Mouse (Mus musculus) kidney, embryonic 16.5 days (tissue): Measurements from ENCODE around the gene Itgav. TPM values are rescaled to one million over a fixed set of nuclear protein-coding genes. Genes with fewer than 3 reads are reported as not detected.

ENCODE experiments used
- ATAC-seq: fragments of 200-750 bp; cut with Nextera tagmentation; 2 replicates; pipeline ENCODE4 v1.8.0; 2017; ENCODE audit warnings: moderate TSS enrichment; ENCODE audit not compliant: low FRiP score, low TSS enrichment
- H3K27ac ChIP-seq: fragments of 300-500 bp; sonication (generic); 2 replicates; pipeline ENCODE4 v1.5.1; 2014; ENCODE audit warnings: low read length
- H3K27me3 ChIP-seq: fragments of 300-500 bp; sonication (generic); 2 replicates; pipeline ENCODE4 v1.6.1; 2014; ENCODE audit warnings: low read length, control low read depth, mixed read lengths; ENCODE audit not compliant: insufficient read depth
- H3K36me3 ChIP-seq: fragments of 300-500 bp; sonication (generic); 2 replicates; pipeline ENCODE4 v1.6.1; 2014; ENCODE audit warnings: low read length, control low read depth, mixed read lengths; ENCODE audit not compliant: insufficient read depth
- H3K4me1 ChIP-seq: fragments of 300-500 bp; sonication (generic); 2 replicates; pipeline ENCODE4 v1.6.1; 2014; ENCODE audit warnings: low read length, control low read depth, mixed read lengths; ENCODE audit not compliant: insufficient read depth
- H3K4me2 ChIP-seq: fragments of 300-500 bp; sonication (generic); replicated peaks from 2 replicates; pipeline ENCODE4 v1.6.1; 2014; ENCODE audit warnings: low read depth, low read length
- H3K4me3 ChIP-seq: fragments of 300-500 bp; sonication (generic); 2 replicates; pipeline ENCODE4 v1.5.1; 2014; ENCODE audit warnings: mild to moderate bottlenecking, low read length
- H3K9ac ChIP-seq: fragments of 300-500 bp; sonication (generic); replicated peaks from 2 replicates; pipeline ENCODE4 v1.6.1; 2014; ENCODE audit warnings: low read length
- H3K9me3 ChIP-seq: fragments of 300-500 bp; sonication (generic); 2 replicates; pipeline ENCODE4 v1.6.1; 2016; ENCODE audit warnings: low read length, control low read depth
- WGBS: fragments of 180-500 bp; shearing (Covaris S2); extraction: QIAGEN DNeasy Blood & Tissue Kit; methylation state at CpG from one replicate; pipeline ENCODE4 v1.1.7; 2014; 5-methylcytosine and 5-hydroxymethylcytosine counted together
- polyA plus RNA-seq: library from polyadenylated mRNA; unstranded; fragments of >200 nt; fragmentation: Nextera tagmentation; extraction: Ambion mirVana; gene quantifications from 2 replicates; pipeline ENCODE4 v1.2.1, GENCODE M21; 2015

The Itgav gene
- polyA plus RNA-seq, 1 experiment from 2014 or later: 77.1 TPM

DNA sequence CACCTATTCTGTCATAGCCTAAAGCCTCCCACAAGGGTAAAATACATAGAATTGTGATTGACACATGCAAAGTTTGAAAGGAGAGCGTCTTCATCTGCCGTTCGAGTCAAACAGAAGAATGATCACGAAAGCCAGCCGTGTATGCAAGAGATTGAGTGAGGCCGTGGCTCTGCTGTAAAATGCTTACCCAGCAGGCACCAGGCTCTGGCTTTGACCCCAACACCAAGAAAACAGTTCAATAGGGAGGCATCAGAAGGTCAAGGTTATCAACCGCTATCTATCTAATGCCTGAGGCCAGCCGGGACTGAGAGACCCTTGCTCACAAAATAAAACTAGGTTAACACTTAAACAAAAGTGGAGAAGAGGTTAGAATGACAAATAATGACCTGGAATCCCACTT is 39.5 kb upstream of the Itgav start:
- H3K27me3 ChIP-seq: no peaks in the 10 kb centered on the region
- 72% methylated on average over 8 of the region's 8 CpGs for WGBS
- H3K9me3 ChIP-seq: peaks cover 10% of the 10 kb centered on the region; the same call in 1 of the 2 replicates
- H3K4me3 ChIP-seq: no peak overlapping the region
- peaks cover 13% of the 10 kb centered on the region for H3K4me1 ChIP-seq
- no peak overlapping the region for H3K27ac ChIP-seq
- H3K36me3 ChIP-seq: no peaks in the 10 kb centered on the region
- ATAC-seq: no peak
- no peak overlapping the region for H3K9ac ChIP-seq
- H3K4me2 ChIP-seq: no peak overlapping the region

GRCm38 (mm10) chr2:83690372-83690771 is 33.8 kb upstream of the Itgav start:
- no peak overlapping the region for H3K27ac ChIP-seq
- H3K9ac ChIP-seq: no peak overlapping the region
- no peak for ATAC-seq
- H3K4me3 ChIP-seq: no peak overlapping the region
- no peak overlapping the region for H3K4me2 ChIP-seq
- peaks cover 11% of the 10 kb centered on the region for H3K4me1 ChIP-seq
- 55% methylated on average over 2 of the region's 2 CpGs for WGBS
- no peaks in the 10 kb centered on the region for H3K27me3 ChIP-seq
- H3K9me3 ChIP-seq: peaks cover 11% of the 10 kb centered on the region; the same call in 1 of the 2 replicates
- no peaks in the 10 kb centered on the region for H3K36me3 ChIP-seq

DNA sequence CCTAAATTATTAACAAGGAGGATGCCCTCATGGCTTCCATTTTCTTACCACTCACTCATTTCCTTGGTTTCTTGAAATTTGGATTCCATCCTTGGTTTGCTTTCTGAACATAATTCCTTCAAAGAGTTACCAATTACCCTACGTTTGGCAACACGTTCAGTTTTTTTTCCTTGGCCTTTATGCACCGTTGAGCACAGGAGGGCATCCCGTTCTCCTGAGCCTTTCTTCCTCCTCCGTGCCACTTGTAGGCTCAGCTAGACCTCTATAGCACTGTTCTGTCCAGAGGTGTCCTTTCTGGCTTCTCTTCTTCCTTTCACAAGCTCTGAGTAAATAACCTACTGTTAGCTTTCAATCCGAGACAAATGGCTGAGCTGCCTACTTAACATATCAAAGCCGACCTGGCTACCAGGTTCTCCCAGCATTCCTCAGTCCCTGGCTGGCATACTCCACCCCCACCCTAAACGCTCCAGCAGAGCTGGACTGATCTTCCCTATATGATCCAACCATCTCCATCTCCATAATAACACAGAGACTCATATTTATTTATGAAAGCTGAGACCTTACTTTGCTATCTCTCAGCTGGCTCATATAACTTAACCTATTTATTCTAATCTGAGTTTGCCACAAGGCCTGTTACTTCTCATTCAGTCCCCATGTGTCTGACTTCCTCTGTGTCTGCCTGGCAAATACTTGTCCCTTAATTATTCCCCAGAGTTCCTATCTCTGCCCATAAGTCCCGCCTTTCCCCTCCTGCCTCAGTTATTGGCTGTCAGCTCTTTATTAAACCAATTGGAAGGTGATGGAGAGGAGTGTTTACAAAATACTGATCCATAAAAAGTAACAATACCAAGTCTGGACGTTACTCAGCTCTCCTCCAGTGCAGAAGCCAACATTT is 31.3 kb upstream of the Itgav start:
- H3K9ac ChIP-seq: no peak overlapping the region
- peaks cover 9% of the 10 kb centered on the region; the same call in 1 of the 2 replicates for H3K9me3 ChIP-seq
- H3K4me2 ChIP-seq: no peak overlapping the region; the same call in 1 of the 2 replicates
- 30% methylated on average over 10 of the region's 10 CpGs for WGBS
- H3K4me1 ChIP-seq: peaks cover 11% of the 10 kb centered on the region
- peak overlapping the region; percentile 60; the same call in 1 of the 2 replicates for H3K27ac ChIP-seq
- ATAC-seq: peak; percentile 55; the same call in 1 of the 2 replicates
- H3K27me3 ChIP-seq: no peaks in the 10 kb centered on the region
- no peak overlapping the region for H3K4me3 ChIP-seq
- no peaks in the 10 kb centered on the region for H3K36me3 ChIP-seq

GRCm38 (mm10) chr2:83694061-83694460 is 30.1 kb upstream of the Itgav start:
- Histone ChIP-seq H3K9me3 (0 out of 2 replicates have a peak, but pooled peaks cover 3% of the 10 kb centered on the region), H3K4me1 (peaks cover 11% of the 10 kb centered on the region), H3K27ac (no peak overlapping the region), H3K9ac (no peak overlapping the region), H3K36me3 (no peaks in the 10 kb centered on the region), H3K4me2 (no peak overlapping the region), H3K4me3 (no peak overlapping the region), H3K27me3 (no peaks in the 10 kb centered on the region)
- no peak for ATAC-seq
- WGBS: 68% methylated on average over 7 of the region's 7 CpGs

- Histone ChIP-seq H3K27ac (no peak overlapping the region), H3K9ac (no peak overlapping the region), H3K36me3 (no peaks in the 10 kb centered on the region), H3K27me3 (no peaks in the 10 kb centered on the region), H3K4me3 (no peak overlapping the region), H3K4me1 (peaks cover 11% of the 10 kb centered on the region), H3K4me2 (no peak overlapping the region), H3K9me3 (no peaks in the 10 kb centered on the region)
- no peak for ATAC-seq
- WGBS: 74% methylated on average over 11 of the region's 11 CpGs
These were observed 28.6 kb upstream of the Itgav start for GRCm38 (mm10) chr2:83695345-83696247.

GRCm38 (mm10) chr2:83698484-83698883 is 25.7 kb upstream of the Itgav start:
- H3K4me3 ChIP-seq: no peak overlapping the region
- H3K27me3 ChIP-seq: no peaks in the 10 kb centered on the region
- WGBS: 73% methylated on average over 1 of the region's 1 CpGs
- no peaks in the 10 kb centered on the region for H3K9me3 ChIP-seq
- no peak overlapping the region for H3K27ac ChIP-seq
- peaks cover 14% of the 10 kb centered on the region for H3K4me1 ChIP-seq
- no peak for ATAC-seq
- H3K4me2 ChIP-seq: no peak overlapping the region
- H3K9ac ChIP-seq: no peak overlapping the region
- no peaks in the 10 kb centered on the region for H3K36me3 ChIP-seq

DNA sequence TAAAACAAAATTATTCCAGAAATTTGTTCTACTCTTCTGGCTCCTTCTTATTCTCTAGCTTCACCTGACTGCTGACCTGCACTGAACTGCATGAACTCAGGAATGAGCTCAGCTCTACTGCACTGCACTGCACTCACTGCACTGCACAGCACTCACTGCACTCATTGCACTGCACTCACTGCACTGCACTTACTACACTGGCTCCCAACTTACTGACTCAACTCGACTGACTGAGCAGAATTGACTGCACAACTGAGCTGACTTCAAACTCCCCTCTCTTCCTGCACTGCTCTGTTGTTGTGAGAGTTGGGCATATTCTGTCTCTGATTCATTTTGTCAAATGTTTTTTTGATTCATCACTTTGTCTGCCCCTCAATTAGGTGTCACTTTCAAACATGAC is 24.9 kb upstream of the Itgav start:
- no peaks in the 10 kb centered on the region for H3K36me3 ChIP-seq
- no peaks in the 10 kb centered on the region for H3K9me3 ChIP-seq
- ATAC-seq: no peak
- 39% methylated on average over 1 of the region's 1 CpGs for WGBS
- no peak overlapping the region for H3K4me3 ChIP-seq
- H3K9ac ChIP-seq: no peak overlapping the region
- H3K27ac ChIP-seq: no peak overlapping the region
- no peak overlapping the region for H3K4me2 ChIP-seq
- H3K27me3 ChIP-seq: no peaks in the 10 kb centered on the region
- peaks cover 14% of the 10 kb centered on the region for H3K4me1 ChIP-seq

DNA sequence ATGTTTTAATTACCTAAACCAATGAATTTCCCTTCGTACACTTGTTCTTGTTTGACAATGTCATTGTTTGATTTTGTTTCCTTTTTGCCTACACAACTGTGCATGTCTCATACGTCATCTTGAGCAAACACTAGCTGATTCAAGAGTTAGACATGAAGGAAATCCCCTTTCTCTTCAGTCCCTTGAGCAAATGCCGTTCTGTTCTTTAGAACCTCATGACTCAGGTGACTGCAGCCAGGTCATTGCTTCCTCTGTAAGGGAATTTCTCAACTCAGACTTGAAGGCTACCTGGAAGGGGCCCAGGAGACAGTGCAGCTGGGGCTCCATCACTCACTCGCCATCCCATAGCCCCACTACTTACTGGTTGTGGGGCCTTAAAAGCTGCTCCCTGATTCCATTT is 23.5 kb upstream of the Itgav start:
- no peak overlapping the region for H3K4me2 ChIP-seq
- no peak overlapping the region for H3K27ac ChIP-seq
- H3K9me3 ChIP-seq: no peaks in the 10 kb centered on the region
- H3K4me1 ChIP-seq: peaks cover 14% of the 10 kb centered on the region
- 66% methylated on average over 4 of the region's 4 CpGs for WGBS
- peak; percentile 28; the same call in 1 of the 2 replicates for ATAC-seq
- H3K27me3 ChIP-seq: no peaks in the 10 kb centered on the region
- H3K36me3 ChIP-seq: no peaks in the 10 kb centered on the region
- no peak overlapping the region for H3K9ac ChIP-seq
- H3K4me3 ChIP-seq: no peak overlapping the region

- no peak for ATAC-seq
- H3K27ac ChIP-seq: no peak overlapping the region
- H3K9me3 ChIP-seq: no peaks in the 10 kb centered on the region
- H3K4me3 ChIP-seq: no peak overlapping the region
- no peak overlapping the region for H3K9ac ChIP-seq
- 95% methylated on average over 6 of the region's 7 CpGs for WGBS
- no peaks in the 10 kb centered on the region for H3K36me3 ChIP-seq
- H3K4me1 ChIP-seq: peaks cover 25% of the 10 kb centered on the region
- no peaks in the 10 kb centered on the region for H3K27me3 ChIP-seq
- H3K4me2 ChIP-seq: no peak overlapping the region
These were observed 21.8 kb upstream of the Itgav start for GRCm38 (mm10) chr2:83702411-83702810.
